Mouse (Mus musculus) neural tube, embryonic 14.5 days (tissue): ENCODE data around the gene Akt1s1. TPM values are rescaled to one million over a fixed set of nuclear protein-coding genes. Genes with fewer than 3 reads are reported as not detected.

Source experiments
- ATAC-seq: fragments of 200-750 bp; cut with Nextera tagmentation; 2 replicates; pipeline ENCODE4 v1.8.0; 2017; ENCODE audit warnings: low read depth, mild to moderate bottlenecking, moderate TSS enrichment, moderate library complexity
- H3K27ac ChIP-seq: fragments of 300-500 bp; sonication (generic); 2 replicates; pipeline ENCODE4 v1.5.1; 2014; ENCODE audit warnings: low read depth, mild to moderate bottlenecking, control low read depth, low read length, moderate library complexity, mixed read lengths
- H3K27me3 ChIP-seq: fragments of 300-500 bp; sonication (generic); 2 replicates; pipeline ENCODE4 v1.6.1; 2014; ENCODE audit warnings: low read length; ENCODE audit not compliant: control insufficient read depth, insufficient read depth
- H3K36me3 ChIP-seq: fragments of 300-500 bp; sonication (generic); 2 replicates; pipeline ENCODE4 v1.6.1; 2014; ENCODE audit warnings: low read length, mixed read lengths; ENCODE audit not compliant: control insufficient read depth, insufficient read depth
- H3K4me1 ChIP-seq: fragments of 300-500 bp; sonication (generic); 2 replicates; pipeline ENCODE4 v1.6.1; 2014; ENCODE audit warnings: low read length; ENCODE audit not compliant: control insufficient read depth, insufficient read depth
- H3K4me2 ChIP-seq: fragments of 300-500 bp; sonication (generic); 2 replicates; pipeline ENCODE4 v1.6.1; 2014; ENCODE audit warnings: mild to moderate bottlenecking, low read depth, low read length, control low read depth
- H3K4me3 ChIP-seq: fragments of 300-500 bp; sonication (generic); 2 replicates; pipeline ENCODE4 v1.5.1; 2014; ENCODE audit warnings: low read depth, low read length, control low read depth, mixed read lengths
- H3K9ac ChIP-seq: fragments of 300-500 bp; sonication (generic); replicated peaks from 2 replicates; pipeline ENCODE4 v1.6.1; 2014; ENCODE audit warnings: low read depth, mild to moderate bottlenecking, control low read depth, low read length, mixed read lengths
- H3K9me3 ChIP-seq: fragments of 300-500 bp; sonication (generic); 2 replicates; pipeline ENCODE4 v1.6.1; 2016; ENCODE audit warnings: low read length; ENCODE audit not compliant: control insufficient read depth
- WGBS: fragments of 180-500 bp; shearing (Covaris S2); extraction: QIAGEN DNeasy Blood & Tissue Kit; methylation state at CpG from one replicate; pipeline ENCODE4 v1.1.7; 2014; 5-methylcytosine and 5-hydroxymethylcytosine counted together
- polyA plus RNA-seq: library from polyadenylated mRNA; unstranded; fragments of >200 nt; fragmentation: Nextera tagmentation; extraction: Ambion mirVana; gene quantifications from 2 replicates; pipeline ENCODE4 v1.2.1, GENCODE M21; 2014

Akt1s1 gene
- polyA plus RNA-seq, 1 experiment from 2014 or later = 36.4 TPM

DNA sequence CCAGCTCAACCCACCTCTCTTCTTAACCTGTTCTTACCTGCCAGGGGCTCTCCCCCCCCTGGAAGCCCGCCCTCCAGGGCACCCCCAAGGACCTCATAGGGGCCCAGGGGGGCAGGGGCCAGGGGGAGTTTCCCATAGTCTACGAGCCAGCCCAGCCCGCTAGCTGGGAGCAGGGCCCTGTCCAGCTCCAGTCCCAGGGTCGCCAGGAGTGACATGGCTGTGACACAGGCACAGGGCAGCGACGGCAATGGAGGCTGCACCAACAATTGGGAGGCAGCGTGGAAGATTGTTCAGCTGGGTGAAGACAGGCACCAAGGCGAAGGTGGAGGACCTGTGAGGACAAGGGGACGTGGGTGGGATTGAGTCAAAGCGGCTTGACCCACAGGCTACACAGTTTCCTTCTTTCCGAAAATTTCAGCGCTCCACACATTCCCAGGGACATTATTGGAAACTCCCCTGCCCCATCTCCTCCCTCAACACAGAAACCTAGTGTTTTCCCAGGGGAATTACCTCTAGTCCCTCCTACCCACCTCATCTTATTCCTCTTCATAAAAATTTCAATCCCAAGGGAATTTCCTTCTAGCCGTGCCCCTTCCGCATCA is 33.7 kb upstream of the Akt1s1 start:
- no peaks in the 10 kb centered on the region for H3K27me3 ChIP-seq
- peak overlapping the region; percentile 85; the same call in 1 of the 2 replicates for H3K9ac ChIP-seq
- peak overlapping the region; percentile 84; the same call in 1 of the 2 replicates for H3K27ac ChIP-seq
- ATAC-seq = peak; percentile 9; the same call in 1 of the 2 replicates
- 29% methylated on average over 14 of the region's 14 CpGs for WGBS
- no peaks in the 10 kb centered on the region for H3K9me3 ChIP-seq
- H3K4me2 ChIP-seq = peak overlapping the region; percentile 70
- H3K4me1 ChIP-seq = peaks cover 20% of the 10 kb centered on the region
- peak overlapping the region; percentile 87 for H3K4me3 ChIP-seq
- H3K36me3 ChIP-seq = no peaks in the 10 kb centered on the region

DNA sequence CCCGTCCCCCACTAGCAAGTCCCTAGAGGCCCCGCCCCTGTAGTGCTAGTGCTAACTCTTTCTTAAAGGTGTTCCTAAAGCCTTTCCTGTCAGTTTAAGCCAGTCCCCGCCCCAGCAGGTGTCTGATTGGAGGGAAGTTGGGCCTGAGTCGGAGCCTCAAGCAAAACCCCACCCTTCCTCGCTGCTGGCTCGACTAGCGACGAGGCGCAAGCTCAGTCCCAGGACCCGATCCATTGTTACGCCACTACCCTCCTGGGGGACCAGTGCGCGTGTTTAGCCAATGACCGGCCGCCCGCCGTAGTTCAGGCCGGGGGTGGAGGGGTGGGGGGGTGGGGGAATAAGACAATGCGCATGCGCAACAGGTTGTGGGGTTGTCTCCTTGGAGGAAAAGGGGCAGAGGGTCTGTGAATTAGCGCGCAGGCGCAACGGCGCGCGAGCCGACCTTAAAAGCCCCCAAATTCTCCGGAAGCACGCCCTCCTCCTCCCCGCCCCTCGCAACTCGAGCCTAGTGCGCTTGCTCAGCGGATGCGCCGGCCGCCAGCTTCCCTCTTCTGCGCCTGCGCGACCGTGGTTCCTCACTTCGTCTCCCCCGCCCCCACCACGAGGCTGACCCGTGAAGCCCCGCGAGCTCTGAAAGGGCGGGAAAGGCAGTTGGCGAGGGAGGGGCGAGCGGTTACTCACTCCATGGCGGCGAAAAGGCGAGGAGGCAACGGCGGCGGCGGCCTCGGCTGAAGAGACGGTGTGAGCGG is 32.9 kb upstream of the Akt1s1 start, which contains the start of the genes Nup62 and Il4i1:
Gene Nup62, plus strand, starts transcription at position 368 of the 749 bp plus-strand sequence.
Gene Il4i1, plus strand, starts transcription at position 667 of the 749 bp plus-strand sequence.
- H3K4me1 ChIP-seq = peaks cover 20% of the 10 kb centered on the region
- peak within 1 kb of the TSS; percentile 84 for H3K27ac ChIP-seq
- no peaks in the 10 kb centered on the region for H3K36me3 ChIP-seq
- H3K4me2 ChIP-seq = peak within 1 kb of the TSS; percentile 70
- H3K9me3 ChIP-seq = no peaks in the 10 kb centered on the region
- WGBS = under 1% methylated on average over 59 of the region's 62 CpGs
- peak; percentile 94 for ATAC-seq
- H3K9ac ChIP-seq = peak within 1 kb of the TSS; percentile 85
- H3K4me3 ChIP-seq = peak within 1 kb of the TSS; percentile 87
- no peaks in the 10 kb centered on the region for H3K27me3 ChIP-seq

- WGBS = under 1% methylated on average over 49 of the region's 57 CpGs
- H3K9ac ChIP-seq = peak within 1 kb of the TSS; percentile 85
- peak; percentile 36 for ATAC-seq
- peak within 1 kb of the TSS; percentile 87 for H3K4me3 ChIP-seq
- H3K36me3 ChIP-seq = no peaks in the 10 kb centered on the region
- H3K9me3 ChIP-seq = no peaks in the 10 kb centered on the region
- H3K27me3 ChIP-seq = no peaks in the 10 kb centered on the region
- H3K4me1 ChIP-seq = peaks cover 20% of the 10 kb centered on the region
- H3K27ac ChIP-seq = peak within 1 kb of the TSS; percentile 84
- H3K4me2 ChIP-seq = peak within 1 kb of the TSS; percentile 70
Observed at GRCm38 (mm10) chr7:44816470-44817021, 32.2 kb upstream of the Akt1s1 start, which contains the start of gene Atf5. Gene Atf5 (minus strand): TSS chr7:44816658.

- Histone ChIP-seq H3K27me3 (no peaks in the 10 kb centered on the region), H3K27ac (no peak overlapping the region), H3K36me3 (no peaks in the 10 kb centered on the region), H3K4me2 (peak overlapping the region; percentile 70), H3K4me1 (peaks cover 20% of the 10 kb centered on the region), H3K9me3 (no peaks in the 10 kb centered on the region), H3K4me3 (peak overlapping the region; percentile 87), H3K9ac (peak overlapping the region; percentile 37; the same call in 1 of the 2 replicates)
- WGBS = 32% methylated on average over 3 of the region's 3 CpGs
- ATAC-seq = no peak
Observed at GRCm38 (mm10) chr7:44817441-44817840, 31.4 kb upstream of the Akt1s1 start.

- peaks cover 20% of the 10 kb centered on the region for H3K4me1 ChIP-seq
- H3K27me3 ChIP-seq = no peaks in the 10 kb centered on the region
- ATAC-seq = no peak
- no peaks in the 10 kb centered on the region for H3K9me3 ChIP-seq
- no peak overlapping the region for H3K4me3 ChIP-seq
- no peak overlapping the region for H3K27ac ChIP-seq
- H3K4me2 ChIP-seq = peak overlapping the region; percentile 70; the same call in 1 of the 2 replicates
- H3K36me3 ChIP-seq = no peaks in the 10 kb centered on the region
- H3K9ac ChIP-seq = peak overlapping the region; percentile 37; the same call in 1 of the 2 replicates
- WGBS = 41% methylated on average over 2 of the region's 2 CpGs
Observed at GRCm38 (mm10) chr7:44818164-44818563, 30.6 kb upstream of the Akt1s1 start.

DNA sequence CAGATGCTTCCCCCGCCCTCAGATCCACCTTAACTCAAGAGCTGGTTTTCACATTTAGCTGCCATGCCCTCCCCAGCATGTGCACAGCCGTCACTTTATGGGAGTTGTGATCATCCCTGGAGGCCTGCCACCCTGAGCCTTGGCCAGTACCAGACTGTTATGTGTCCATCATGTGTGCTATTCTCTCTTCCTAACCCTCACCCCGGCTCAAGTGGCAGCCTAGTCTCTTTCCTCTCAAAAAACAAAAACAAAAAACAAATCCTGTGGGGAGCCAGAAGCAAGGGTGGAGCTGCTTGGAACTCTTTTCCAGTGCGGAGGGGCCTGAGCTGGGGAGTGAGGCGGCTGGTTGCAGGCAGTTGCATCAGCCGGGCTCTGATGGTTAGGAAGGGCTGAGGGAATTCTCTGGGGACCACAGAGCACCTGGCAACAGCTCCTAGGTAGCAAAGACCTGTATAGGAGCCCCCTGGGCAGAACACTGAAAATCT is 30.0 kb upstream of the Akt1s1 start:
- Histone ChIP-seq H3K27ac (no peak overlapping the region), H3K4me1 (peaks cover 20% of the 10 kb centered on the region)

DNA sequence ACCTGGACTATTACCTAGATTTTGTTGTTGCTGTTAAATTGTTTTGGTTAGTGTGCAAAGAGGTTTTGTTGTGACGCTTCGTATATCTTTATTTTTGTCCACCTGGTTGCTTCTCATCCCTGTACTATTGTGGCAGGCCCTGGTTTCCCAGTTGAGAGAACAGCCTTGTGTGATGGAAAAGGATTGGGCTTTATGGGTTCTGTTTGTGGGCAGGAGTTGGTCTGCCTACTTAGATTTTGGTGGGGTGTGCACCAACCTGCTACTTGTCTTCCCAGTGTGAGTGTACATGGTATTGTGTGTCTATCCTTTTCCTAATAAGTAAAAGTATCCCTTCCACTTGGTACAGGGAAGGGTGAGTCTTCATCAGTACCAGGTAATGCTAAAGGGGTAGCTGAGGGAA is 29.4 kb upstream of the Akt1s1 start:
- 97% methylated on average over 2 of the region's 2 CpGs for WGBS

More for the DNA sequence above, 30.0 kb upstream of the Akt1s1 start:
- H3K27me3 ChIP-seq = no peaks in the 10 kb centered on the region
- 46% methylated on average over 6 of the region's 6 CpGs for WGBS
- no peak for ATAC-seq
- H3K9ac ChIP-seq = peak overlapping the region; percentile 35; the same call in 1 of the 2 replicates
- H3K36me3 ChIP-seq = no peaks in the 10 kb centered on the region
- no peak overlapping the region for H3K4me3 ChIP-seq
- H3K9me3 ChIP-seq = no peaks in the 10 kb centered on the region
- H3K4me2 ChIP-seq = peak overlapping the region; percentile 70; the same call in 1 of the 2 replicates

DNA sequence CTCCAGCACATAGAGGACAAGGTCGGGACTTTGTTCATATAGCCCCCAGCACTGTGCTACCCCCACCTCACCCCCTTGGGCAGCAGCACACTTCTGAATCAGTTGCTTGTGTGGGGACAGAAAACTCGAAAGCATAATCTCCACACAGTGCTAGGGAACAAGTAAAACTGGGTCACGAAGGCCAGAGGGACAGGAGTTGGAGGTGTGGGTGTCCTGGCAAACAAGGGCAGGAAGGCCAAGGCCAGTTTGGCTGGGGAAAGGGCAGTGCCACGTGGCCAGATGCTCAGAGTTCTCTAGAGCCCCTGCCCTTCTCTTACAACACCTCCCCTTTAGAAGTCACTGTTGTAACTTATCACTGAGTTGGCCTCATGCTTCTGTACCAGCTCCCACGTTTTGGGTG is 28.9 kb upstream of the Akt1s1 start:
- H3K9me3 ChIP-seq = no peaks in the 10 kb centered on the region
- no peak overlapping the region for H3K4me2 ChIP-seq
- no peak overlapping the region for H3K9ac ChIP-seq
- WGBS = 63% methylated on average over 5 of the region's 5 CpGs
- H3K4me3 ChIP-seq = no peak overlapping the region
- H3K27me3 ChIP-seq = no peaks in the 10 kb centered on the region
- H3K27ac ChIP-seq = no peak overlapping the region
- peaks cover 20% of the 10 kb centered on the region for H3K4me1 ChIP-seq
- H3K36me3 ChIP-seq = no peaks in the 10 kb centered on the region
- ATAC-seq = no peak

More for the DNA sequence above, 29.4 kb upstream of the Akt1s1 start:
- Histone ChIP-seq H3K4me1 (peaks cover 20% of the 10 kb centered on the region), H3K4me2 (no peak overlapping the region; the same call in 1 of the 2 replicates), H3K9me3 (no peaks in the 10 kb centered on the region), H3K36me3 (no peaks in the 10 kb centered on the region), H3K27ac (no peak overlapping the region), H3K27me3 (no peaks in the 10 kb centered on the region), H3K4me3 (no peak overlapping the region), H3K9ac (no peak overlapping the region)
- ATAC-seq = no peak
